In the genomic region with DNA sequence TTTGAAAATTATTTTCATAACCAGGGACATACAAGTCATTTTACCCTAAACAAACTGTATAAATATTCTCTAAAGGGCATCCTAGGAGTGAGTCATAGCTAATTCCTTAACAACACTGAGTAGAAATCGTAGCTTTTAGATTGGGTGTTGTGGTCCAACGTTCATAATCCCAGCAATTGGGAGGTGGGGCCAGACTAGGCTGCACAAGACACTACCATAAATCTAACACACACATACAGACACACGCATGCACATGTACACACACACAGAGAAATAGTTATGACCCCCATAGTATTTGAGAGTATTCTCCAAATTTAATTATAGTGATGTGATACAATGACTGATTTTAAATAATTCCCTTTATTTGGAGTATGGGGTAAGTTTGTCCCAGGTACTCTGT, we compare ENCODE assay signal across 30 mouse cellular contexts.
DNase-seq lines count a peak whose midpoint lies in the region; ATAC-seq and TF ChIP-seq lines count a peak whose summit lies in the region.
"Had no signal": no experiment of that assay in that cellular context is flagged by ENCODE, and none has a peak within 500 bp of the region (broad histone marks: within the 10 kb centered on the region; RNA-seq: fewer than 3 reads in every experiment).

No protein-coding gene starts in this region.

- peak overlapping the region; percentile 12; the same call in 1 of the 2 replicates for H3K9ac ChIP-seq in MEL (ENCODE audit: control insufficient read depth, low read depth, low read length, poor library complexity, severe bottlenecking)
- no peak overlapping the region for H3K9ac ChIP-seq in forebrain, embryonic 11.5 days (ENCODE audit: low read length)
- H3K9ac ChIP-seq in kidney, embryonic 15.5 days = no peak overlapping the region
- H3K9ac ChIP-seq: embryonic facial prominence, embryonic 13.5 days; forebrain, embryonic 13.5 days; heart, embryonic 12.5 days; heart, embryonic 15.5 days; hindbrain, embryonic 13.5 days had no signal

- no peak for TF ChIP-seq POLR2A in MEL (IDR thresholded peaks at IDR 0.05; ENCODE audit: control insufficient read depth in 1 of 2, insufficient read depth in 1 of 2, low read depth in 1 of 2, low read length in 2 of 2, poor library complexity in 1 of 2)

- no peaks in the 10 kb centered on the region for H3K27me3 ChIP-seq in megakaryocyte, embryonic 14.5 days (replicated peaks)
- H3K27me3 ChIP-seq in MEL (ENCODE audit: control insufficient read depth in 1 of 2, insufficient read depth in 2 of 2, low read length in 2 of 2) = no peaks in the 10 kb centered on the region
- no peaks in the 10 kb centered on the region for H3K27me3 ChIP-seq in forebrain, embryonic 11.5 days (ENCODE audit: control insufficient read depth, insufficient read depth, low read length)
- no peaks in the 10 kb centered on the region for H3K27me3 ChIP-seq in kidney, embryonic 15.5 days
- H3K27me3 ChIP-seq: forebrain, embryonic 13.5 days; heart, embryonic 12.5 days; heart, embryonic 15.5 days; hindbrain, embryonic 13.5 days had no signal

- TF ChIP-seq RAD21 in MEL (IDR thresholded peaks at IDR 0.05; ENCODE audit: low read depth, low read length) = no peak

- peaks cover 85% of the 10 kb centered on the region for H3K4me1 ChIP-seq in megakaryocyte, embryonic 14.5 days
- peaks cover 10 to 12% of the 10 kb centered on the region in 2 experiments; a peak in 3 of 4 replicates for H3K4me1 ChIP-seq in MEL (ENCODE audit: control insufficient read depth in 1 of 2, insufficient read depth in 2 of 2, low read length in 2 of 2)
- no peaks in the 10 kb centered on the region for H3K4me1 ChIP-seq in forebrain, embryonic 11.5 days (replicated peaks; ENCODE audit: control insufficient read depth, insufficient read depth, low read length)
- H3K4me1 ChIP-seq in kidney, embryonic 15.5 days = no peaks in the 10 kb centered on the region
- H3K4me1 ChIP-seq: embryonic facial prominence, embryonic 13.5 days; forebrain, embryonic 13.5 days; hindbrain, embryonic 13.5 days had no signal

- DNase-seq in MEL (ENCODE audit: low read depth, low spot score) = peak; percentile 65
- no peak for DNase-seq in forebrain, embryonic 11.5 days (ENCODE audit: low spot score)
- DNase-seq in gastrocnemius, adult 18-20 months (ENCODE audit: low spot score) = no peak
- DNase-seq: adrenal gland, adult 8-10 months; adrenal gland, postnatal 25 days; cerebellum, adult 11 months; cerebellum, adult 2 months; cerebellum, adult 9-11 months; cerebellum, postnatal 25 days; gastrocnemius, adult 2 months; gastrocnemius, postnatal 14 days; heart, adult 11 months; heart, postnatal 10 days; heart, postnatal 36 days had no signal

- peaks cover 6% of the 10 kb centered on the region for H3K36me3 ChIP-seq in megakaryocyte, embryonic 14.5 days (replicated peaks; ENCODE audit: low read length)
- peaks cover 0 to 25% of the 10 kb centered on the region in 2 experiments; a peak in 2 of 4 replicates for H3K36me3 ChIP-seq in MEL (ENCODE audit: control insufficient read depth in 1 of 2, insufficient read depth in 2 of 2, low read length in 2 of 2)
- H3K36me3 ChIP-seq in forebrain, embryonic 11.5 days (ENCODE audit: control insufficient read depth, insufficient read depth, low read length) = no peaks in the 10 kb centered on the region
- no peaks in the 10 kb centered on the region for H3K36me3 ChIP-seq in kidney, embryonic 15.5 days
- H3K36me3 ChIP-seq: embryonic facial prominence, embryonic 10.5 days; embryonic facial prominence, embryonic 13.5 days; heart, embryonic 12.5 days; heart, embryonic 15.5 days; hindbrain, embryonic 10.5 days; hindbrain, embryonic 13.5 days had no signal

- peak overlapping the region; percentile 74 for H3K4me3 ChIP-seq in megakaryocyte, embryonic 14.5 days (replicated peaks)
- H3K4me3 ChIP-seq in MEL (ENCODE audit: control insufficient read depth in 1 of 2, insufficient read depth in 1 of 2, low read depth in 2 of 2, low read length in 2 of 2) = no peak overlapping the region
- H3K4me3 ChIP-seq in forebrain, embryonic 11.5 days (ENCODE audit: low read depth, low read length) = no peak overlapping the region
- H3K4me3 ChIP-seq in kidney, embryonic 15.5 days (replicated peaks) = no peak overlapping the region
- H3K4me3 ChIP-seq: embryonic facial prominence, embryonic 10.5 days; embryonic facial prominence, embryonic 13.5 days; erythroblast, embryonic 14.5 days; forebrain, embryonic 13.5 days; gastrocnemius, adult 2 months; heart, embryonic 12.5 days; heart, embryonic 15.5 days; hindbrain, embryonic 10.5 days; hindbrain, embryonic 13.5 days had no signal

- TF ChIP-seq EP300 in MEL (IDR thresholded peaks at IDR 0.05; ENCODE audit: low read depth in 1 of 2, low read length in 2 of 2) = no peak

- no peaks in the 10 kb centered on the region for H3K79me2 ChIP-seq in MEL (ENCODE audit: control insufficient read depth, insufficient read depth, low read length, poor library complexity)

- TF ChIP-seq CTCF in MEL (IDR thresholded peaks at IDR 0.05 in 2 of 3, conservative IDR thresholded peaks at IDR 0.05 in 1 of 3; ENCODE audit: control insufficient read depth in 1 of 3, insufficient read depth in 1 of 3, low read depth in 2 of 3, low read length in 3 of 3, poor library complexity in 1 of 3, severe bottlenecking in 1 of 3) = no peak

- ATAC-seq in megakaryocyte, adult 5-6 weeks (ENCODE audit: poor library complexity, severe bottlenecking) = no peak
- ATAC-seq in common myeloid progenitor, adult 5-6 weeks (replicated peaks; ENCODE audit: low read depth, poor library complexity, severe bottlenecking) = peak; percentile 17; the same call in 1 of the 2 replicates
- ATAC-seq in megakaryocyte progenitor cell, adult 5-6 weeks (replicated peaks; ENCODE audit: poor library complexity) = peak; percentile 10; the same call in 1 of the 2 replicates
- no peak for ATAC-seq in forebrain, embryonic 11.5 days (replicated peaks; ENCODE audit: low FRiP score)
- ATAC-seq in kidney, embryonic 15.5 days (replicated peaks; ENCODE audit: low FRiP score) = no peak
- ATAC-seq: activated CD4-positive, CD25-positive, alpha-beta regulatory T cell, adult 4 months; forebrain, embryonic 13.5 days; forebrain, embryonic 16.5 days; hindbrain, embryonic 16.5 days had no signal

- H3K4me2 ChIP-seq in forebrain, embryonic 11.5 days (ENCODE audit: low read depth, low read length, severe bottlenecking) = no peak overlapping the region
- H3K4me2 ChIP-seq in kidney, embryonic 15.5 days = no peak overlapping the region
- H3K4me2 ChIP-seq: embryonic facial prominence, embryonic 13.5 days; forebrain, embryonic 13.5 days; heart, embryonic 12.5 days; heart, embryonic 15.5 days; hindbrain, embryonic 13.5 days had no signal

- H3K9me3 ChIP-seq in megakaryocyte, embryonic 14.5 days = no peaks in the 10 kb centered on the region
- H3K9me3 ChIP-seq in MEL (replicated peaks; ENCODE audit: insufficient read depth, low read length) = no peaks in the 10 kb centered on the region
- no peaks in the 10 kb centered on the region for H3K9me3 ChIP-seq in forebrain, embryonic 11.5 days (ENCODE audit: control insufficient read depth, low read length)
- H3K9me3 ChIP-seq in kidney, embryonic 15.5 days (replicated peaks) = no peaks in the 10 kb centered on the region
- H3K9me3 ChIP-seq: embryonic facial prominence, embryonic 10.5 days; embryonic facial prominence, embryonic 13.5 days; forebrain, embryonic 13.5 days; heart, embryonic 12.5 days; heart, embryonic 15.5 days; hindbrain, embryonic 10.5 days; hindbrain, embryonic 13.5 days had no signal

- H3K27ac ChIP-seq in MEL (ENCODE audit: control insufficient read depth, low read depth, low read length) = peak overlapping the region; percentile 78
- H3K27ac ChIP-seq in forebrain, embryonic 11.5 days (ENCODE audit: low read depth, low read length) = no peak overlapping the region
- no peak overlapping the region for H3K27ac ChIP-seq in kidney, embryonic 15.5 days
- H3K27ac ChIP-seq: embryonic facial prominence, embryonic 10.5 days; embryonic facial prominence, embryonic 13.5 days; forebrain, embryonic 13.5 days; gastrocnemius, adult 2 months; heart, embryonic 15.5 days; hindbrain, embryonic 10.5 days; hindbrain, embryonic 13.5 days had no signal

- WGBS in forebrain, embryonic 11.5 days = 88% methylated on average over 3 of the region's 3 CpGs
- 83% methylated on average over 3 of the region's 3 CpGs for WGBS in kidney, embryonic 15.5 days

TF ChIP-seq in MEL, 35 proteins besides CTCF, POLR2A, EP300 and RAD21:
- TF ChIP-seq POLR2AphosphoS5 (IDR thresholded peaks at IDR 0.05; ENCODE audit: borderline replicate concordance, low read depth, low read length) (no peak), MAFK (IDR thresholded peaks at IDR 0.05; ENCODE audit: borderline replicate concordance, low read depth, low read length) (no peak), TCF12 (IDR thresholded peaks at IDR 0.05; ENCODE audit: low read depth, low read length) (0 out of 2 replicates have a peak, but pooled peaks have one; percentile 10), E2F4 (IDR thresholded peaks at IDR 0.05; ENCODE audit: borderline replicate concordance, low read depth, low read length) (no peak)

Comparison
In these comparisons a context has a peak if more than half of its experiments do, and no peak if none do; other contexts are left out.
1. ATAC-seq: peak in common myeloid progenitor, adult 5-6 weeks (single experiment) and megakaryocyte progenitor cell, adult 5-6 weeks (single experiment); none in megakaryocyte, adult 5-6 weeks (single experiment), forebrain, embryonic 11.5 days (single experiment) and kidney, embryonic 15.5 days (single experiment).